Mouse (Mus musculus) ovary, postnatal 10 days (tissue): Measurements from ENCODE around the gene Hist1h2bb.
A peak's percentile ranks its signal among the peaks of the same experiment; 100 is the strongest.
"Not testable (repeated sequence)": the region's sequence is repeated elsewhere in the genome, so short reads cannot be mapped to it uniquely, and the experiment has no call there.

Experiments
- DNase-seq: peaks from one replicate; pipeline ENCODE4 v3.0.0; 2022; ENCODE audit warnings: low spot score

Gene Hist1h2bb

DNA sequence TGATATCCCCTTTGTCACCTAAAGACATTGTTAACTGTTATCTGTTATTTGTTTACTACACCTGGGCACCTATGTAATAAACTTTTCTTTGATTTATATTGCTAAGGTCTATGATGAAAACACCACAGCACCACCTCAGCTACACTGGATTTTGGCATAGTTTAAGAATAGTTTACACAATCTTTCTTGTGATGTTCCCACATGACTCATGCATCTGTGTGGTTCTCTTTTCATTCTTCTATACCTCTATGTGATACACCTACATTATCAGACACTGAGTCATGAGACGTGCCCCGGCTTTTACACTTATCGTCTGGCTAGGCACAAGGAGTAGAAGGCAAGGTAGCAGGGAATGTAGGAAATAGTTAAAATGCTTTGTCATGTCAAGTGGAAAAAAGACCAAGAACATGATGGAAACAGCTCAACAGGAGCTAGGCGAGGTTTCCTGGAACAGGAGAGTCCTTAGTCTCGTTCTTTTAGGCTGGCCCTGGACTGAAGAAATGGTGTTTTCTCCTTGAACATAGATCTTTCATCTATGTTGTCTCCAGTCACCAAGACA is 3.1 kb downstream of the Hist1h2bb start:
- no peak for DNase-seq

DNA sequence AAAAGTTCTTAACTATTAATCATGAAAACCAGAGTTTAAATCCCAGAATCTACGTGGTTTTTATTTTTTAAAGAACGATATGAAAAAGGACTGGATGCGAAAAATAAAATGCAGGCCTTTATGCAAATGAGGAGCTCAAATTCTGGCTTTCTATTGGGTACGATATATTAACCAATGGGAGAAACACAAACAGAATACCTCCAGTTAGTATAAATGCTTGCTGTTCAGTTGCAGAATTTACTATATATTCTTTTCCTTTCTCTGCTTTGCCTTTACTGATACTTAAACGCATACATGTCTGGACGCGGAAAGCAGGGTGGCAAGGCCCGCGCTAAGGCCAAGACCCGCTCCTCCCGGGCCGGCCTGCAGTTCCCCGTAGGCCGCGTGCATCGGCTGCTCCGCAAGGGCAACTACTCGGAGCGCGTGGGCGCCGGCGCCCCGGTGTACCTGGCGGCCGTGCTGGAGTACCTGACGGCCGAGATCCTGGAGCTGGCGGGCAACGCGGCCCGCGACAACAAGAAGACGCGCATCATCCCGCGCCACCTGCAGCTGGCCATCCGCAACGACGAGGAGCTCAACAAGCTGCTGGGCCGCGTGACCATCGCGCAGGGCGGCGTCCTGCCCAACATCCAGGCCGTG is 4.4 kb downstream of the Hist1h2bb start, which contains the start of gene Hist1h2ab:
Gene Hist1h2ab (plus strand): TSS at position 288 of the 639 bp plus-strand sequence.
- DNase-seq, result not testable (repeated sequence)

DNA sequence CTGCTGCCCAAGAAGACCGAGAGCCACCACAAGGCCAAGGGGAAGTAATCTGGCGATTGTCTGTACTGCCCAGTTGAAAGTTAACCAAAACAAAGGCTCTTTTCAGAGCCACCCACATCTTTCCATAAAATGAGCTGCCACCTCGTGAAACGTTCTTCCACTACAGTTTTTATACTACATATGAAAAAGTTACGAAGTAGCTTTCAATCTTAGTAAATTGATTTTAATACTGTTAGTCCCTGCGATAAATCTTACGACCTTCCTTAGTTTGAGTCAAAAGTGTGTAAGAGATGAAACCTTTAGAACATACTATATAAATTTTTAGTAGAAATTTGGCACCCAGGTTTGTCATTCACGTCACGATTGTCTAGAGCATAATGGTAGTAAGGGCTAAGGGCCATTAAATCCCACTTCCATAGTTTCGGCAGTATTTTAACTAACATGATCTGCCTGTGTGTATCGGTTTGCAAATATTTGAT is 5.0 kb downstream of the Hist1h2bb start:
- no peak for DNase-seq

DNA sequence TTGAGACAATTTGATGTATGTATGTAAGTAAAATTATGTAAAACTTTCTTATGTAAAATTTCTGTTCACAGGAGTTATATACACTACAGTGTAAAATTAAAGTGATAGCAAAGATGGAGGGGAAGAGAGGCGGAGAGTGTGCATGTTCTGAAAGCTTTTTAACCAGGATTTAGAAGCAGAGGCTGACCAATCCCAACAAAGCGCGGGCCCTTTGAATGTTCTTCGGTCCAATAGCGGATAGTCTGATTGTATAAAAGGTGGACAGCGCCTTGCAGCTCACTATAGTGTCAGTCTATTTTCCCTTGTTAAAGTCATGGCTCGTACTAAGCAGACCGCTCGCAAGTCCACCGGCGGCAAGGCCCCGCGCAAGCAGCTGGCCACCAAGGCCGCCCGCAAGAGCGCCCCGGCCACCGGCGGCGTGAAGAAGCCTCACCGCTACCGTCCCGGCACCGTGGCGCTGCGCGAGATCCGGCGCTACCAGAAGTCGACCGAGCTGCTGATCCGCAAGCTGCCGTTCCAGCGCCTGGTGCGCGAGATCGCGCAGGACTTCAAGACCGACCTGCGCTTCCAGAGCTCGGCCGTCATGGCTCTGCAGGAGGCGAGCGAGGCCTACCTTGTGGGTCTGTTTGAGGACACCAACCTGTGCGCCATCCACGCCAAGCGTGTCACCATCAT is 5.7 kb downstream of the Hist1h2bb start, which contains the start of gene Hist1h3b:
Gene Hist1h3b (plus strand): TSS at position 201 of the 675 bp plus-strand sequence.
- peak; percentile 80 for DNase-seq

DNA sequence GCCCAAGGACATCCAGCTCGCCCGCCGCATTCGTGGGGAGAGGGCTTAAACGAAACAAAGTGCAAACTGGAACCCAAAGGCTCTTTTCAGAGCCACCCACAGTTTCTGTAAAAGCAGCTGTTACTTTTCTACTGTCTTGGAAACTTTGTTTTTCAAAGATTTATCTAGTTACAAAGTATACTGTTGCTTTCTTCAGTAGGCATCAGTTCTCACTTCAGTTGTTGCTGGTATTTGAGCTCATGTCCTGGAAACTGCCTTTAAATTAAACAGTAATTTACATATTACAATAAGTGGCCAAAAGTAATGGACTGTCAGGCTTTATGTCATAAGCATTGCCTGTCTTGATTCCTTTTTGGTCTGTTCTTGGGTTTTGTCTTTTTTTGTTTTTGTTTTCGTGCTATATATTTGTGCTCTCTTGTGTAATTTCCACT is 6.2 kb downstream of the Hist1h2bb start:
- DNase-seq, result no peak

DNA sequence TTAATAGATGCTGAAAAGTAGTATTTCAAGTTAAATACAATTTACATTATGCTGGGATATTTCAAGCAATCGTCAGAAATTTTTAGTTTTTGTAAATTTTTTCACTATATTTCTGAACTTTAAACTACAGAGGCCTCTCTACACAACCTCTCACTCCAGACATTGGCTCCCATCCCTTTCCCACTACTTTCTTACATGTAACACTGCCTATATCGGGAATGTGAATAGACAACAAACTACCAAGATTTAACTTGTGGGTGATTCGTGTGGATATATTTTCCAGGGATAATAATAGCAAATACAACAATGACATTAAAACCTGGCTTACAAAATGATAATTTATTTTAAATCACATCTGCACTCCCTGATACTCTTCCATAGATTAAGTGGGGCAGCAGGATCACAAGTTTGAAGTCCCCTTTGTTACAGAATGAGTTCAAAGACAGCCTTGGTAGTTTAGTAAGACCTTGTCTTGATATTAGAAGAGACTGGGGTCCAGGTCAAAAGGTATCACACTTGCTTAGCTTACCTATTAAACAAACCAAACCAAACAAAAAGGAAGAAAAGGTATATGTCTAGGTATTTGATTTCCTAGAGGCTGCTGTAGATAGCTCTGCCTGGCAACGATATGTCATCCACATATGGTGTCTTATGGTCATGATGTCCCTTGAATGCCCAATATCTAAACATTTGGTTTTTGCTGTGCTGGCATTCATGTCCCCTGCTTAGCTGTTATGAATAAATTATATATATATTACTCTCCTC is 7.0 kb downstream of the Hist1h2bb start:
- no peak for DNase-seq

DNA sequence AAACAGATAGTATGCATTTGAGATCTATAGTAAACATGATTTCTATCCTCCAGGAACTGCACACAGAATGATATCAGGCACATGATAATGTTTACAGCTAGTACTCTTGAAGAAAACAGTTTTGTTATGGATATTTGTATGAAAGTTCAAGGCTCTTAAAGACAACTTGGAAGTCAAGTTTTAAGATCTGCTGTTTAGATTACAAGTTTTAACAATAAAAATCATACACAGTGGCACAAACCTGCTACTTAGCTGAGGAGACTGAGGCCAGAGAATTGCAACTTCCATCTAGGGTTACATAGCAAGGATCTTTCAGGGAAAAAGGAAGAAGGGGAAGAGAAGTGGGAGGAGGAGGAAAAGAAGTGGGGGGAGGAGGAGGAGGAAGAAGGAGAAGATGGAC is 8.5 kb downstream of the Hist1h2bb start:
- no peak for DNase-seq

DNA sequence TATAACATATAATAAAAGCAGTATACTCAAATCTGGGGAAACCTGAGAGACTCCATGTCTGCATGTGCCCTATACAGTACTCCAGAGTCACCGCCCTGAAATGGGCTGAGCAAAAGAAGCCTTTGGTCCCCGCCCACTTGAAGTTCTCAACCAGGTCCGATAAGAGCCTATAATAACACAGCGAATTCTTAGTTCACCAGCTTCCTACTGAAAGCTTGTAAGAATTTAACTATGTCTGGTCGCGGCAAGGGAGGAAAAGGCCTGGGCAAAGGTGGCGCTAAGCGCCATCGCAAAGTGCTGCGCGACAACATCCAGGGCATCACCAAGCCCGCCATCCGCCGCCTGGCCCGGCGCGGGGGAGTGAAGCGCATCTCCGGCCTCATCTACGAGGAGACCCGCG is 10.3 kb downstream of the Hist1h2bb start, which contains the start of gene Hist1h4b:
Gene Hist1h4b (plus strand): TSS at position 224 of the 400 bp plus-strand sequence.
- DNase-seq, result no peak

DNA sequence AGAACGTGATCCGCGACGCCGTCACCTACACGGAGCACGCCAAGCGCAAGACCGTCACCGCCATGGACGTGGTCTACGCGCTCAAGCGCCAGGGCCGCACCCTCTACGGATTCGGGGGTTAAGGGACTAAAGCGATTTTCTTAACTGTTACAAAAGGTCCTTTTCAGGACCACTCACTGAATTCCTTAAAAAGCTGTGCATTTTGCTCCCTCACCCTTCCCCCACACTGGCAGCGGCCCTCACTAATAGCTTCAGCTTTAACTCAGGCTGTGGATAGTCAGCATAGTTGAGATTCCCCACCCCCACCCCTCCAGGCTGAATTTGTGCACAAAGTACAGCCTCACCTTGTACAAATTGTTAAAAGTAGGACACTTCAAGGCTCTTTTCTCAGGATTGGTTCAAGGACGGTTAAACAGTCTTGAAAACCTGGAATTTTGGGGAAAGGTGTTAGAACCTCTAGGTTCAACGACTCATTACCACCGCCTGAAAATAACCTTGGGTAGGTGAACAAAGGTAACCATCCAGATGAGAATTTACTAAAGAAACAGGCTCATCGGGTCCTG is 10.8 kb downstream of the Hist1h2bb start:
- DNase-seq, result no peak

DNA sequence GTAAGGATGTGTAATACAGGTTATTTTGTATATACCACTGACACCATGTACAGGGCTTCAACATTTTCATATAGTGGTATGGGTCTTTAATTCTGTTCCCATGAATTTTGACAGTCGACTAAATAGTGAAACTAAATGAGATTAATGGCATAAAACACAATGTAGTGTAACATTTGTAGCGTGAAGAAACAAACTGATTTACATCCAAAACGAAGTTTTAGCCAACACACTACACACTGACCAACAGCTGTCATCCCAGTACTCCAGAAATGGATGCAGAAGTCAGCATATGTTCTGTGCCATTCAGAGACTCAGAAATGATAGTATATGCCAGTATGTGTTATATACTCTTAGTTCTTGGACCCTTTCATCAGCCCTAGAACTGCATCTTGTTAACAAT is 11.4 kb downstream of the Hist1h2bb start:
- DNase-seq, result no peak

DNA sequence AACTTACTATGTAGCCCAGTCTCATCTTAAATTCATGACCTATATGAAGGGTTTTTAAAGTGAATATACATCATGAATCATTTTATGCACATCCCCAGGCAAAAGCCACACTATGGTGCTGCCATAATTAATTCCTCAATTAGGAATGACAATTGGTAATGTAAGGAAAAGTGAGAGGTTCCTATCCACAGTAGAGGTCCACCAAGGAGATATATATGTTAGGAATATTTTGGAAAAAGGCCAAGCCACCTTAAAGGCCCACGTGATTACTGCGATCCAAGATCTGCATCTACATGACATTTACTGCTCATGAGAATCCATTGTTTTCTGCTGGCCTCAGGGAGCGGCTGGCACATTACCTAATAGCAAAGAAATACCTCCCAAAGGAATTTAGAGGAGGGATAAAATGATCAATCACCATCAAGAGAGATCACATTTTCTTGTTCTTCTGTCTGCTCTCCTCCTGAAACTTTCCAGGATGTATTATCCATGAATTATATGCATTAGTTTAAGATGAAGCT is 12.8 kb downstream of the Hist1h2bb start:
- no peak for DNase-seq

DNA sequence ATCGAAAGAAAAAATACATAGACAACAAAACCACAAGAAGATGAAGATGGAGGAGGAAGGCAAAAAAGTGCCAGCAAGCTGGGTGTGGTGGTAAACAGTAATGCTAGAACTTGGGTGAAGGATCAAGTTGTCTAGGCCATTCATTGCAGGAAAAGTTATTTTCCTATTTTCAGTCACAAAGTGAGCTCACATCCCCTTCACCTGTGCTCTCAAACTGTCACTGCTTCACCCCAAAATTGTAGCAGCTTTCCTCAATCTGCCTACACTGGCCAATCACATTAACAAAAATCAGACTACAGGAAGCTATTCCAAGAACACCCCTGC is 13.3 kb downstream of the Hist1h2bb start:
- DNase-seq, result no peak

DNA sequence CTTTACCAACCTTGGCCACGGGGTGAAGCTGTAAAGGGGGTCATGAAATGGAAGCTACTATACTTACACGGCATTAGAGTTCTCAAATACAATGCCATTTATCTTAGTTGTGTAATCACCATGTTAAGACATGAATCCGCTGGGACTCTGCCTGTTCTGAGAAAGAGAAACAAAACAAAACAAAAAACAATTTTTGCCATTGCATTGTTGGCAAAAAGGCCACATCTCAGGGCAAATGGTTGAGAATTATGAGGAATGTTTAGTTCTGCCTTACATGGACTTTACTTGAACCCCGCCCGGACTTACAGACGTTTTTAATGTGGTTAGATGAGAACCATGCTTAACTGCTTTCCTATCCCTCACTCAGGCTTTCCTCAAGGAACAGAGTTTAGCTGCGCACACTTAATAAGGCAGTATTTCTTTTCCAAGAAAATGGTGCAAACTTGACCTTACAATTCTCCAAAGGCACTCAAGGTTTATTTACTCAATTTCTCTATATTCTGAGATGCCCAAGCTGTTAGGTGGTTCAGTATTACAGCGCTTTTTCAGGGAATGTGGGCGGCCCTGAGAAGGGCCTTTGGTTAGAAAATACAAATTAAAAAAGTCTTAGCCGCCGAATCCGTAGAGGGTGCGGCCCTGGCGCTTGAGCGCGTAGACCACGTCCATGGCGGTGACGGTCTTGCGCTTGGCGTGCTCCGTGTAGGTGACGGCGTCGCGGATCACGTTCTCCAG is 13.9 kb downstream of the Hist1h2bb start:
- no peak for DNase-seq

DNA sequence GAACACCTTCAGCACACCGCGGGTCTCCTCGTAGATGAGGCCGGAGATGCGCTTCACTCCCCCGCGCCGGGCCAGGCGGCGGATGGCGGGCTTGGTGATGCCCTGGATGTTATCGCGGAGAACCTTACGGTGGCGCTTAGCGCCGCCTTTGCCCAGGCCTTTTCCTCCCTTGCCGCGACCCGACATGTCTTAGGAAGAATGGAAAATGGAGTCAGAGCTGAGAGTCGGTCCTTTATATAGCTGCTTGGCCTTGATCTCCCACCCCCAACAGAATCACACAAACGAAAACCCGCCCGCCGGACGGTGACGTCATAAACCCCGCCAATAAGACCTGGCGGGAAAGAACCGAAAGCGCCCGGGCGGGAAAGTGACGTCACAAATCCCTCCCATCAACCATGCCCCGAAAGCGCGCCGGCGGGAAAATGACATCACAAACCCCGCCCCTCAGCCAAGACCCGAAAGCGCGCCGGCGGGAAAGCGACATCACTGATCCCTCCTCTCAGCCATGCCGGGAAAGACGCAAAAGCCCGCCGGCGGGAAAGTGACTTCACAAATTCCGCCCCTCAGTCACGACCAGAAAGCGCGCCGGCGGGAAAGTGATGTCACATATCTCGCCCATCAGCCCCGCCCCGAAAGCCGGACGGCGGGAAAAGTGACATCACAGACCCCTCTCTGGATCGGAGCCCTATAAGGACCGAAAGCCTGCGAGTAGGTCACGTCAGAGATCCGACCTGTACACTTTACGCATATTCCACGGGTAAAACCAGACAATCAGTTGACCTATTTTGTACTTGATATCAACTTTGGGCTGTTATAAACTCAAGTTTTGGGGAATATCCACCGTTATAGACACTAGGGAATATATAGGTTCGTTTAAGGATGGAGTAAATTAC is 14.7 kb downstream of the Hist1h2bb start, which contains the start of gene Hist1h4a:
Gene Hist1h4a (minus strand): TSS at position 259 of the 893 bp plus-strand sequence.
- DNase-seq, result peak; percentile 93

DNA sequence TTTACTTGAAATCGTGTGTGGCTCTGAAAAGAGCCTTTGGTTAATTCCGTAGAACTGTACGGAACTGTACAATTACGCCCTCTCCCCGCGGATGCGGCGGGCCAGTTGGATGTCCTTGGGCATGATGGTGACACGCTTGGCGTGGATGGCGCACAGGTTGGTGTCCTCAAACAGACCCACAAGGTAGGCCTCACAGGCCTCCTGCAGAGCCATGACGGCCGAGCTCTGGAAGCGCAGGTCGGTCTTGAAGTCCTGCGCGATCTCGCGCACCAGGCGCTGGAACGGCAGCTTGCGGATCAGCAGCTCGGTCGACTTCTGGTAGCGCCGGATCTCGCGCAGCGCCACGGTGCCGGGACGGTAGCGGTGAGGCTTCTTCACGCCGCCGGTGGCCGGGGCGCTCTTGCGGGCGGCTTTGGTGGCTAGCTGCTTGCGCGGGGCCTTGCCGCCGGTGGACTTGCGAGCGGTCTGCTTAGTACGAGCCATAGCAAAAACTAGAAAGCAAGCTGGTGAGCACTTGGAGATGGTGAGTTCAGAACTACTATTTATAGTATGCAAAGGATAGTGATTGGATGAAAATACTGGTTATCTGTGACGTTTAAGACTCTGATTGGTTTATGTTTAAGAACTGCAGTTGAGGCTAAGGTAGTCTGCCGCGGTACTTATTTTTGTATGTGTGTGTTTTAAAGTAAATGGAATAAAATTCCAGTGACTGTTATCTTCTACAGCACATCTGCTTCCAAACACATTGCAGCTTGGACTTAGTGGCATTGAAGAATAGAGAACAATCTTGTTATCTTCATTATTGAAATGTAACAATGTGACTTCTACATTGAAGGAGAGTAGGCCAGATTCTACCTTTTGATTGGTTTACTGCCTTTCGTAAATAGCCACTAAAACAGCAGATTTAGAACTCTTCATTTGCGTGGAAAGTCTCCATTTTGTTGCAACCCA is 15.6 kb downstream of the Hist1h2bb start, which contains the start of gene Hist1h3a:
Gene Hist1h3a (minus strand): TSS at position 516 of the 951 bp plus-strand sequence.
- DNase-seq, result not testable (repeated sequence)

DNA sequence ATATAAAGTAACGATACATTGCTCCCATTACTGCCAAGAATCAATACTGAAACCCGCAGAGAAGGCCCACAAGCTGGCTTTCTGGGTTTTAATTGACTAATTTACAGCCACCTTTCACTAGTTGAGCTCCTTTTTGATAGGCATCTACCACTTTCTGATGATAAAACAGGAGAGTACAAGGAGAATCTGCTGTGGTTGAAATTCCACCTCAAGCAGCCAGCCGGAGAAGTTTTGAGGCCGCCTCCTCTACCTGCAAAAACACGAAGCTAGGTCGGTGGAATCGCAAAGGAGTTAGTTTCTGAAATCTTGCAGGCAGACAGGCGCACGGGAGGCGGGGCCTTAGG is 16.7 kb downstream of the Hist1h2bb start:
- DNase-seq, result no peak

DNA sequence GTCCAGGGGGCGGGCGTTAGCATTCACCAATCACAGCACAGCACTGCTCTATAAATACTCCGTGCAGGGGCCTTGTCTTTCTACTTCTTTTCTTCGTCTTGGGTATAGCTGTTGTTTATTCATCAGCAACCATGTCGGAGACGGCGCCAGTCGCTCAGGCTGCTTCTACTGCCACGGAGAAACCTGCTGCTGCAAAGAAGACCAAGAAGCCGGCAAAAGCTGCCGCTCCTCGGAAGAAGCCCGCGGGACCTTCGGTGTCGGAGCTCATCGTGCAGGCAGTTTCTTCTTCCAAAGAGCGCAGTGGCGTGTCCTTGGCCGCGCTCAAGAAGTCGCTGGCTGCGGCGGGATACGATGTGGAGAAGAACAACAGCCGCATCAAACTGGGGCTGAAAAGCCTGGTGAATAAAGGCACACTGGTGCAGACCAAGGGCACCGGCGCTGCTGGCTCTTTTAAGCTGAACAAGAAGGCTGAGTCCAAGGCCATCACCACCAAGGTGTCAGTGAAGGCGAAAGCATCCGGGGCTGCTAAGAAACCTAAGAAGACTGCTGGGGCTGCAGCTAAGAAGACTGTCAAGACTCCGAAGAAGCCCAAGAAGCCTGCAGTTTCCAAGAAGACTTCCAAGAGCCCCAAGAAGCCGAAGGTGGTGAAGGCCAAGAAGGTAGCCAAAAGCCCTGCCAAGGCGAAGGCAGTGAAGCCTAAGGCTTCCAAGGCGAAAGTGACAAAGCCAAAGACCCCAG is 17.2 kb downstream of the Hist1h2bb start, which contains the start of gene Hist1h1a:
Gene Hist1h1a (plus strand): TSS at position 81 of the 738 bp plus-strand sequence.
- peak; percentile 62 for DNase-seq
